Mouse (Mus musculus) hindbrain, embryonic 11.5 days (tissue): ENCODE measurements around the gene Ypel3. TPM values are rescaled to one million over a fixed set of nuclear protein-coding genes. Genes with fewer than 3 reads are reported as not detected.
A peak's percentile ranks its signal among the peaks of the same experiment; 100 is the strongest.
"Not testable (repeated sequence)": the region's sequence is repeated elsewhere in the genome, so short reads cannot be mapped to it uniquely, and the experiment has no call there.

Experiments
- ATAC-seq: fragments of 200-750 bp; cut with Nextera tagmentation; 2 replicates; pipeline ENCODE4 v1.8.0; 2017; ENCODE audit warnings: mild to moderate bottlenecking, moderate TSS enrichment, moderate library complexity; ENCODE audit not compliant: low FRiP score
- DNase-seq: peaks from one replicate; pipeline ENCODE4 v3.0.0-alpha.2; 2015; ENCODE audit warnings: low spot score
- H3K27ac ChIP-seq: fragments of 300-500 bp; sonication (generic); 2 replicates; pipeline ENCODE4 v1.5.1; 2014; ENCODE audit warnings: mild to moderate bottlenecking, low read depth, low read length
- H3K27me3 ChIP-seq: fragments of 300-500 bp; sonication (generic); 2 replicates; pipeline ENCODE4 v1.6.1; 2014; ENCODE audit warnings: mild to moderate bottlenecking, low read length, moderate library complexity, mixed read lengths; ENCODE audit not compliant: control insufficient read depth, insufficient read depth
- H3K36me3 ChIP-seq: fragments of 300-500 bp; sonication (generic); 2 replicates; pipeline ENCODE4 v1.6.1; 2014; ENCODE audit warnings: mild to moderate bottlenecking, low read length, moderate library complexity, mixed read lengths; ENCODE audit not compliant: control insufficient read depth, insufficient read depth
- H3K4me1 ChIP-seq: fragments of 300-500 bp; sonication (generic); replicated peaks from 2 replicates; pipeline ENCODE4 v1.6.1; 2014; ENCODE audit warnings: low read length, mixed read lengths; ENCODE audit not compliant: control insufficient read depth, insufficient read depth
- H3K4me2 ChIP-seq: fragments of 300-500 bp; sonication (generic); replicated peaks from 2 replicates; pipeline ENCODE4 v1.6.1; 2014; ENCODE audit warnings: mild to moderate bottlenecking, low read depth, low read length
- H3K4me3 ChIP-seq: fragments of 300-500 bp; sonication (generic); 2 replicates; pipeline ENCODE4 v1.5.1; 2014; ENCODE audit warnings: low read depth, low read length
- H3K9ac ChIP-seq: fragments of 300-500 bp; sonication (generic); 2 replicates; pipeline ENCODE4 v1.6.1; 2014; ENCODE audit warnings: low read depth, low read length
- H3K9me3 ChIP-seq: fragments of 300-500 bp; sonication (generic); 2 replicates; pipeline ENCODE4 v1.6.1; 2016; ENCODE audit warnings: low read length; ENCODE audit not compliant: control insufficient read depth
- WGBS: fragments of 180-500 bp; shearing (Covaris S2); extraction: QIAGEN DNeasy Blood & Tissue Kit; methylation state at CpG from one replicate; pipeline ENCODE4 v1.1.7; 2014; 5-methylcytosine and 5-hydroxymethylcytosine counted together
- polyA plus RNA-seq: library from polyadenylated mRNA; unstranded; fragments of >200 nt; fragmentation: Nextera tagmentation; extraction: Ambion mirVana; gene quantifications from 2 replicates; pipeline ENCODE4 v1.2.1, GENCODE M21; 2014

The Ypel3 gene
- 114 and 119 TPM in 2 replicates for polyA plus RNA-seq

- ATAC-seq (peak; percentile 85), DNase-seq (peak; percentile 92)
- WGBS: under 1% methylated on average over 28 of the region's 37 CpGs
- Histone ChIP-seq H3K27ac (peak within 1 kb of the TSS; percentile 71), H3K9me3 (no peaks in the 10 kb centered on the region), H3K4me3 (peak within 1 kb of the TSS; percentile 56), H3K9ac (peak within 1 kb of the TSS; percentile 85), H3K36me3 (no peaks in the 10 kb centered on the region), H3K27me3 (no peaks in the 10 kb centered on the region), H3K4me1 (peaks cover 10% of the 10 kb centered on the region), H3K4me2 (peak within 1 kb of the TSS; percentile 95)
Observed at GRCm38 (mm10) chr7:126776598-126777057, at the start of gene Ypel3. TSS of gene Ypel3 (plus strand) at chr7:126776955.

GRCm38 (mm10) chr7:126730256-126730789 lies 46.4 kb upstream of the Ypel3 start:
- 85% methylated on average over 4 of the region's 4 CpGs for WGBS
- not testable (repeated sequence) for DNase-seq, H3K9me3 ChIP-seq, H3K27me3 ChIP-seq, ATAC-seq, H3K4me3 ChIP-seq, H3K4me1 ChIP-seq, H3K9ac ChIP-seq, H3K27ac ChIP-seq, H3K4me2 ChIP-seq, H3K36me3 ChIP-seq

GRCm38 (mm10) chr7:126736122-126736521 lies 40.6 kb upstream of the Ypel3 start:
- Histone ChIP-seq H3K9ac (no peak overlapping the region), H3K27ac (no peak overlapping the region), H3K9me3 (no peaks in the 10 kb centered on the region), H3K4me2 (no peak overlapping the region), H3K4me3 (no peak overlapping the region), H3K27me3 (no peaks in the 10 kb centered on the region), H3K4me1 (no peaks in the 10 kb centered on the region), H3K36me3 (no peaks in the 10 kb centered on the region)
- no peak for DNase-seq
- WGBS: 83% methylated on average over 8 of the region's 8 CpGs
- ATAC-seq: no peak

- Histone ChIP-seq H3K9ac (no peak overlapping the region), H3K4me2 (no peak overlapping the region), H3K4me1 (no peaks in the 10 kb centered on the region), H3K4me3 (no peak overlapping the region), H3K27me3 (no peaks in the 10 kb centered on the region), H3K36me3 (no peaks in the 10 kb centered on the region), H3K9me3 (no peaks in the 10 kb centered on the region), H3K27ac (no peak overlapping the region)
- WGBS: 89% methylated on average over 17 of the region's 17 CpGs
- ATAC-seq: no peak
- no peak for DNase-seq
Observed at GRCm38 (mm10) chr7:126739551-126739950, 37.2 kb upstream of the Ypel3 start.

GRCm38 (mm10) chr7:126740132-126740735 lies 36.5 kb upstream of the Ypel3 start:
- Histone ChIP-seq H3K4me2 (no peak overlapping the region), H3K9me3 (no peaks in the 10 kb centered on the region), H3K27me3 (no peaks in the 10 kb centered on the region), H3K4me1 (no peaks in the 10 kb centered on the region), H3K36me3 (no peaks in the 10 kb centered on the region), H3K9ac (no peak overlapping the region), H3K27ac (no peak overlapping the region), H3K4me3 (no peak overlapping the region)
- DNase-seq (no peak), ATAC-seq (no peak)
- WGBS: 76% methylated on average over 13 of the region's 13 CpGs

- DNase-seq (no peak), ATAC-seq (no peak)
- no peaks in the 10 kb centered on the region for H3K36me3 ChIP-seq
- no peak overlapping the region for H3K4me2 ChIP-seq
- no peaks in the 10 kb centered on the region for H3K4me1 ChIP-seq
- H3K9ac ChIP-seq: no peak overlapping the region
- H3K4me3 ChIP-seq: no peak overlapping the region
- no peaks in the 10 kb centered on the region for H3K27me3 ChIP-seq
- no peaks in the 10 kb centered on the region for H3K9me3 ChIP-seq
- WGBS: 88% methylated on average over 5 of the region's 5 CpGs
- H3K27ac ChIP-seq: no peak overlapping the region
Observed at GRCm38 (mm10) chr7:126740977-126741376, 35.8 kb upstream of the Ypel3 start.

DNA sequence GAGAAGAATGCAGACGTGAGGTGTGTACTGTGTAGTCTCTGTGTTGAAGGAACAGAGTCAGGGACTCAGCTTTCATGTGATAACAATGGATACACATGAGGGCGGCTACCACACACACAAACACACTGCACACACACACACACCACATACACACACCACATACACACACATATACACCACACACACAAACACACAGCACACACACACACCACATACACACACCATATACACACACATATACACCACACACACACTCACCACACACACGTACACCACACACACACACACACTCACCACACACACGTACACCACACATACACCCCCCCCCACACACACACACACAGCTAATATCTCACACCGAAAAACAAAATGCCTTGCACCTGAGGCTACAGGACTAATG lies 35.3 kb upstream of the Ypel3 start:
- DNase-seq: no peak
- Histone ChIP-seq H3K27ac (no peak overlapping the region), H3K27me3 (no peaks in the 10 kb centered on the region), H3K9me3 (no peaks in the 10 kb centered on the region), H3K4me3 (no peak overlapping the region), H3K36me3 (no peaks in the 10 kb centered on the region), H3K9ac (no peak overlapping the region), H3K4me2 (no peak overlapping the region), H3K4me1 (no peaks in the 10 kb centered on the region)
- no peak for ATAC-seq
- WGBS: 91% methylated on average over 5 of the region's 5 CpGs

DNA sequence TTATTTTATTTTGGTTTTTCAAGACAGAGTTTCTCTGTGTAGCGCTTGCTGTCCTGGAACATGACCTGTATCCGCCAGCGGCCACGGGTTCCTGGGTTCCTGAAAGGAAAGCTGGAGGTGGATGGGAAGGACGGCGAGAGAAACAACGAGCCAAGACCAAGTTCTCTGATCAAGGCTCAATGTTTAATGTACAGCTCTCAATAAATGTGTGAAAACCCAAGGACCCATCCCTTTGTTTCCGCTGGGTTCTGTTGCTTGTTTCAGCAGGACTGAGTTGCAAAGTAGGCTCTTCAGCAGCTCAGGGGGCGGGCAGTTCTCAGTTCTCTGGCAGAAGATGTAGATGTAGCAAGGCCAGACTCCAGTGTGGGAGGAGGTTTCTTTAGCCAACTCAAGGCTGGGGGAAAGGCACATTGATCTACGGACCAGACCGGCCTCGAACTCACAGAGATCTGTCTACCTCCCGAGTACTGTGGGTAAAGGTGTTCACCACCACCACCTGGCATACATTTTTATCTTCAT lies 34.7 kb upstream of the Ypel3 start:
- WGBS: 89% methylated on average over 13 of the region's 13 CpGs

GRCm38 (mm10) chr7:126746066-126746465 lies 30.7 kb upstream of the Ypel3 start:
- no peaks in the 10 kb centered on the region for H3K36me3 ChIP-seq
- no peaks in the 10 kb centered on the region for H3K4me1 ChIP-seq
- no peak overlapping the region for H3K4me2 ChIP-seq
- H3K4me3 ChIP-seq: no peak overlapping the region
- no peak for ATAC-seq
- H3K27ac ChIP-seq: no peak overlapping the region
- no peaks in the 10 kb centered on the region for H3K27me3 ChIP-seq
- no peak for DNase-seq
- WGBS: 91% methylated on average over 12 of the region's 12 CpGs
- H3K9ac ChIP-seq: no peak overlapping the region
- H3K9me3 ChIP-seq: no peaks in the 10 kb centered on the region

More for the DNA sequence above, 34.7 kb upstream of the Ypel3 start:
- H3K4me2 ChIP-seq: no peak overlapping the region
- DNase-seq (no peak), ATAC-seq (no peak)
- no peaks in the 10 kb centered on the region for H3K4me1 ChIP-seq
- no peak overlapping the region for H3K4me3 ChIP-seq
- H3K27ac ChIP-seq: no peak overlapping the region
- no peak overlapping the region for H3K9ac ChIP-seq
- H3K36me3 ChIP-seq: no peaks in the 10 kb centered on the region
- H3K9me3 ChIP-seq: no peaks in the 10 kb centered on the region
- H3K27me3 ChIP-seq: no peaks in the 10 kb centered on the region
